Mouse (Mus musculus) megakaryocyte, embryonic 14.5 days (primary cell): ENCODE measurements at regions not wholly inside any gene's neighbourhood (a gene's known extent, or its start where the extent isn't known, plus 50 kb on each side); places are given as distances from the start of the nearest gene placed in this dataset.

Source experiments
- FLI1 ChIP-seq: IDR thresholded peaks from 2 replicates; pipeline ENCODE4 v1.6.1; 2012; ENCODE audit warnings: low read length, inconsistent platforms, mixed read lengths
- GATA1 ChIP-seq: IDR thresholded peaks from 3 replicates; pipeline ENCODE4 v1.6.1; 2012; ENCODE audit warnings: mixed read lengths, low read length, inconsistent platforms, borderline replicate concordance

GRCm38 (mm10) chr8:103577147-103577546 is 524.3 kb upstream of the Cdh5 start:
- TF ChIP-seq GATA1, result no peak
- TF ChIP-seq FLI1, result no peak
